Mouse (Mus musculus) limb, embryonic 12.5 days (tissue): ENCODE measurements at regions not wholly inside any gene's neighbourhood (a gene's known extent, or its start where the extent isn't known, plus 50 kb on each side); places are given as distances from the start of the nearest gene placed in this dataset.

ENCODE experiments used
- ATAC-seq: fragments of 200-750 bp; cut with Nextera tagmentation; 2 replicates; pipeline ENCODE4 v1.8.0; 2017; ENCODE audit warnings: low read depth, moderate TSS enrichment; ENCODE audit not compliant: insufficient number of reproducible peaks, insufficient read depth, low FRiP score, low TSS enrichment
- H3K27ac ChIP-seq: fragments of 300-500 bp; sonication (generic); 2 replicates; pipeline ENCODE4 v1.5.1; 2016; ENCODE audit warnings: mild to moderate bottlenecking, moderate library complexity
- H3K27me3 ChIP-seq: fragments of 300-500 bp; sonication (generic); 2 replicates; pipeline ENCODE4 v1.6.1; 2016; ENCODE audit warnings: mild to moderate bottlenecking, moderate library complexity
- H3K36me3 ChIP-seq: fragments of 300-500 bp; sonication (generic); 2 replicates; pipeline ENCODE4 v1.6.1; 2016; ENCODE audit warnings: mild to moderate bottlenecking, moderate library complexity
- H3K4me1 ChIP-seq: fragments of 300-500 bp; sonication (generic); replicated peaks from 2 replicates; pipeline ENCODE4 v1.6.1; 2016
- H3K4me2 ChIP-seq: fragments of 300-500 bp; sonication (generic); 2 replicates; pipeline ENCODE4 v1.6.1; 2016; ENCODE audit warnings: mild to moderate bottlenecking, moderate library complexity
- H3K4me3 ChIP-seq: fragments of 300-500 bp; sonication (generic); replicated peaks from 2 replicates; pipeline ENCODE4 v1.5.1; 2016; ENCODE audit warnings: mild to moderate bottlenecking
- H3K9ac ChIP-seq: fragments of 300-500 bp; sonication (generic); replicated peaks from 2 replicates; pipeline ENCODE4 v1.6.1; 2016; ENCODE audit warnings: mild to moderate bottlenecking, moderate library complexity
- H3K9me3 ChIP-seq: fragments of 300-500 bp; sonication (generic); 2 replicates; pipeline ENCODE4 v1.6.1; 2016; ENCODE audit warnings: mild to moderate bottlenecking, moderate library complexity
- WGBS: fragments of 180-500 bp; shearing (Covaris S2); methylation state at CpG from one replicate; pipeline ENCODE4 v1.1.7; 2016; 5-methylcytosine and 5-hydroxymethylcytosine counted together

- no peak overlapping the region for H3K4me3 ChIP-seq
- H3K9me3 ChIP-seq, result no peaks in the 10 kb centered on the region
- H3K4me2 ChIP-seq, result peak overlapping the region; percentile 13
- H3K36me3 ChIP-seq, result no peaks in the 10 kb centered on the region
- 59% methylated on average over 28 of the region's 28 CpGs for WGBS
- H3K27me3 ChIP-seq, result no peaks in the 10 kb centered on the region
- H3K4me1 ChIP-seq, result no peaks in the 10 kb centered on the region
- no peak overlapping the region for H3K9ac ChIP-seq
- H3K27ac ChIP-seq, result no peak overlapping the region
- ATAC-seq, result no peak
These were observed 464.3 kb downstream of the Ajap1 start for GRCm38 (mm10) chr4:153018138-153018921.

- Histone ChIP-seq H3K36me3 (no peaks in the 10 kb centered on the region), H3K27me3 (no peaks in the 10 kb centered on the region), H3K9me3 (no peaks in the 10 kb centered on the region), H3K27ac (no peak overlapping the region), H3K9ac (no peak overlapping the region), H3K4me3 (no peak overlapping the region), H3K4me2 (no peak overlapping the region), H3K4me1 (no peaks in the 10 kb centered on the region)
- ATAC-seq, result no peak
- 56% methylated on average over 2 of the region's 2 CpGs for WGBS
These were observed 464.8 kb downstream of the Ajap1 start for GRCm38 (mm10) chr4:153017816-153018137.

GRCm38 (mm10) chr4:153003338-153003737, 479.3 kb downstream of the Ajap1 start:
- no peak for ATAC-seq
- Histone ChIP-seq H3K4me3 (no peak overlapping the region), H3K27me3 (no peaks in the 10 kb centered on the region), H3K36me3 (no peaks in the 10 kb centered on the region), H3K4me1 (no peaks in the 10 kb centered on the region), H3K9me3 (no peaks in the 10 kb centered on the region), H3K9ac (no peak overlapping the region), H3K27ac (no peak overlapping the region), H3K4me2 (no peak overlapping the region)
- 80% methylated on average over 3 of the region's 3 CpGs for WGBS

- Histone ChIP-seq H3K9me3 (no peaks in the 10 kb centered on the region), H3K9ac (no peak overlapping the region), H3K4me1 (no peaks in the 10 kb centered on the region), H3K36me3 (no peaks in the 10 kb centered on the region), H3K4me3 (no peak overlapping the region), H3K4me2 (no peak overlapping the region), H3K27ac (no peak overlapping the region), H3K27me3 (no peaks in the 10 kb centered on the region)
- 77% methylated on average over 4 of the region's 4 CpGs for WGBS
- ATAC-seq, result no peak
These were observed 480.1 kb downstream of the Ajap1 start for GRCm38 (mm10) chr4:153002516-153002915.

GRCm38 (mm10) chr4:153001761-153002160, 480.9 kb downstream of the Ajap1 start:
- ATAC-seq, result no peak
- Histone ChIP-seq H3K36me3 (no peaks in the 10 kb centered on the region), H3K27ac (no peak overlapping the region), H3K27me3 (no peaks in the 10 kb centered on the region), H3K9ac (no peak overlapping the region), H3K4me2 (no peak overlapping the region), H3K4me3 (no peak overlapping the region), H3K9me3 (no peaks in the 10 kb centered on the region), H3K4me1 (no peaks in the 10 kb centered on the region)
- WGBS, result 86% methylated on average over 6 of the region's 6 CpGs

GRCm38 (mm10) chr4:152999526-152999925, 483.1 kb downstream of the Ajap1 start:
- H3K27ac ChIP-seq, result no peak overlapping the region
- H3K4me1 ChIP-seq, result no peaks in the 10 kb centered on the region
- H3K4me2 ChIP-seq, result no peak overlapping the region
- H3K27me3 ChIP-seq, result no peaks in the 10 kb centered on the region
- 72% methylated on average over 18 of the region's 18 CpGs for WGBS
- H3K9ac ChIP-seq, result no peak overlapping the region
- no peak overlapping the region for H3K4me3 ChIP-seq
- H3K9me3 ChIP-seq, result no peaks in the 10 kb centered on the region
- no peaks in the 10 kb centered on the region for H3K36me3 ChIP-seq
- ATAC-seq, result no peak

DNA sequence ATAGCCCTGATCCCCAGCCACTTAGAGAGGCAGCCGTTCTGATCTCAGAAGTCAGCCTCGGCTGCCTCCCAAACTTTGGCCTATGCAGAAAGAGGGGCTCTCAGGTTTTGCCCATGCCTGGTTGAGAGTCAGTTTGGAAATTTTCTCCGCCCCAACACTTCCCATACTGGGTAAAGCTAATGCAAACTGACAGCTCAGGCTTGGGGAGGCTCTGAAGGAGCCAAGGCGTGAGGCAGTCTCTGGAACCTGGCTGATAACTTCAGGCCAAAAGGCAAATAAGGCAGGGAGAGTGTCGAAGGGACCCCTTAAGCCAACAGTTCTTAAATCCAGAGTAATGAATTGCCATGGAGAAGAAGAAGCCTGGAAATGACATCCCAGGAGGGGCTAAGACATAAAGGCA, 485.4 kb downstream of the Ajap1 start:
- H3K36me3 ChIP-seq, result no peaks in the 10 kb centered on the region
- no peak for ATAC-seq
- no peak overlapping the region for H3K9ac ChIP-seq
- no peak overlapping the region for H3K4me2 ChIP-seq
- 76% methylated on average over 5 of the region's 5 CpGs for WGBS
- H3K27me3 ChIP-seq, result peaks cover 8% of the 10 kb centered on the region; the same call in 1 of the 2 replicates
- no peak overlapping the region for H3K4me3 ChIP-seq
- H3K9me3 ChIP-seq, result no peaks in the 10 kb centered on the region
- no peak overlapping the region for H3K27ac ChIP-seq
- no peaks in the 10 kb centered on the region for H3K4me1 ChIP-seq

DNA sequence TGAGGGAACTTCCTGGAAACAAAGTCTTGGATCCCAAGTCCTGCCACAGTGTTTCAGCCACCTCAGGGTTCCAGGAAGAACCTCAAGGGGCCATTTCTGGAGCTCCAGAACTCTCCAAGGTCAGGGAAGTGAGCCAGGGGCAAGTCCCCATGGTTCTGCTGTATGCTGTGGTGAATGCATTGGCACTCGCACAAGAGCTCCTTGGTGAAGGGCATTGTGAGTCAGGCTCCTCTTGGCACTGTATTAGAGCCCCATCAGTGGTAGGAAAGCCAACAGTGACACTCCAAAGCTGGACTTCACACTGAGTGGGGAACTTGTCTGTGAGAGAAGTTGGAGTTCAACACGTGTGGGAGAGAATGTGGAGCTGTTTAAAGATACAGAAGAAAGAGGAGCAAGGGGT, 486.0 kb downstream of the Ajap1 start:
- no peaks in the 10 kb centered on the region for H3K36me3 ChIP-seq
- no peak overlapping the region for H3K27ac ChIP-seq
- H3K4me3 ChIP-seq, result no peak overlapping the region
- H3K9me3 ChIP-seq, result no peaks in the 10 kb centered on the region
- H3K27me3 ChIP-seq, result peaks cover 14% of the 10 kb centered on the region
- no peak overlapping the region for H3K9ac ChIP-seq
- 84% methylated on average over 2 of the region's 2 CpGs for WGBS
- ATAC-seq, result no peak
- H3K4me1 ChIP-seq, result no peaks in the 10 kb centered on the region
- H3K4me2 ChIP-seq, result no peak overlapping the region

- Histone ChIP-seq H3K27ac (no peak overlapping the region), H3K4me2 (no peak overlapping the region), H3K9ac (no peak overlapping the region), H3K4me1 (no peaks in the 10 kb centered on the region), H3K4me3 (no peak overlapping the region), H3K9me3 (no peaks in the 10 kb centered on the region), H3K36me3 (no peaks in the 10 kb centered on the region), H3K27me3 (peaks cover 20% of the 10 kb centered on the region)
- 61% methylated on average over 5 of the region's 5 CpGs for WGBS
- ATAC-seq, result no peak
These were observed 487.5 kb downstream of the Ajap1 start for GRCm38 (mm10) chr4:152995052-152995595.

GRCm38 (mm10) chr4:152994206-152994605, 488.4 kb downstream of the Ajap1 start:
- no peak overlapping the region for H3K4me2 ChIP-seq
- no peak overlapping the region for H3K27ac ChIP-seq
- H3K9me3 ChIP-seq, result no peaks in the 10 kb centered on the region
- no peak overlapping the region for H3K4me3 ChIP-seq
- no peaks in the 10 kb centered on the region for H3K36me3 ChIP-seq
- WGBS, result 68% methylated on average over 3 of the region's 3 CpGs
- peaks cover 20% of the 10 kb centered on the region for H3K27me3 ChIP-seq
- no peaks in the 10 kb centered on the region for H3K4me1 ChIP-seq
- no peak for ATAC-seq
- H3K9ac ChIP-seq, result no peak overlapping the region

DNA sequence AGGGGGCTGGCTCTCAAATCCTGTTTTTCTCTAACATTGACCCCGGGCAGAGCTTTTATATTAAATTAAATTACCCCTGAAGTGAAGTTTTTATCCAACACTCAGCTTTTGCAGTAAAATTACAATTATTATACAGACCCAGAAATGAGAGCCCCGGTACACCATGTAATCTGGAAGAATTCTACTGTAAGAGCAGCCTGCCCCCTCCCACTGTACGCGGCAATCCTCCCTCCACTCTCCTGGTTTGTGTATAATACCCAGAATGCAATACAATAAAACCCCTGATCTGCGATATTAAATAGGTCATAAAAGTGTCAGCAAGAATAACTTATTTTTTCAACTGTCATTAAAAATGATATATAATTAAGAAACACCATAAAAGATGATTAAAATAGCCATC, 492.3 kb downstream of the Ajap1 start:
- WGBS, result 72% methylated on average over 5 of the region's 5 CpGs
- no peak for ATAC-seq
- H3K36me3 ChIP-seq, result no peaks in the 10 kb centered on the region
- H3K9ac ChIP-seq, result no peak overlapping the region
- no peak overlapping the region for H3K4me2 ChIP-seq
- H3K27me3 ChIP-seq, result peaks cover 20% of the 10 kb centered on the region
- H3K9me3 ChIP-seq, result no peaks in the 10 kb centered on the region
- H3K27ac ChIP-seq, result no peak overlapping the region
- no peaks in the 10 kb centered on the region for H3K4me1 ChIP-seq
- H3K4me3 ChIP-seq, result no peak overlapping the region

DNA sequence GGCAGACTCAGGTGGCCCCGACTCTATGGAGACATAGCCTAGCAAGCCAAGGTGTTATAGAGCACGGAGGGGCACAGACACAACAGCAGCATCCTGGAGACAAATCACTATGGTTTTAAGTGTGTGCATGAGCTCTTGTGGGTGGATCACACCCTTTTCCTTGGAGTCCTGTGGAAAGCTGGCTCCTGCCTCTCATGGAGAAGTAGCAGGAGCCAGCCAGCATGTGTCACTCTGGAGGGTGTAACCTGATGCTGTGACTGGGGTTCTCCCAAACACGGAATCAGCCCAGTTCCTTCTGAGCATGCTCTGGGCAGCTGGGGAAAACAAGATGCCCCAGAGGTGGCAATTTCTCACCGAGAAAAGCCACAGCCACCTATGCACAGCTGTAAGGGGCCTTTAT, 494.9 kb downstream of the Ajap1 start:
- Histone ChIP-seq H3K9ac (no peak overlapping the region), H3K4me1 (no peaks in the 10 kb centered on the region), H3K27ac (no peak overlapping the region), H3K27me3 (peaks cover 17% of the 10 kb centered on the region), H3K4me3 (no peak overlapping the region), H3K36me3 (no peaks in the 10 kb centered on the region), H3K9me3 (no peaks in the 10 kb centered on the region), H3K4me2 (no peak overlapping the region)
- WGBS, result 64% methylated on average over 4 of the region's 4 CpGs
- no peak for ATAC-seq
